Mouse (Mus musculus): Measurements from ENCODE around the gene Ralgds.

Ralgds gene

DNA sequence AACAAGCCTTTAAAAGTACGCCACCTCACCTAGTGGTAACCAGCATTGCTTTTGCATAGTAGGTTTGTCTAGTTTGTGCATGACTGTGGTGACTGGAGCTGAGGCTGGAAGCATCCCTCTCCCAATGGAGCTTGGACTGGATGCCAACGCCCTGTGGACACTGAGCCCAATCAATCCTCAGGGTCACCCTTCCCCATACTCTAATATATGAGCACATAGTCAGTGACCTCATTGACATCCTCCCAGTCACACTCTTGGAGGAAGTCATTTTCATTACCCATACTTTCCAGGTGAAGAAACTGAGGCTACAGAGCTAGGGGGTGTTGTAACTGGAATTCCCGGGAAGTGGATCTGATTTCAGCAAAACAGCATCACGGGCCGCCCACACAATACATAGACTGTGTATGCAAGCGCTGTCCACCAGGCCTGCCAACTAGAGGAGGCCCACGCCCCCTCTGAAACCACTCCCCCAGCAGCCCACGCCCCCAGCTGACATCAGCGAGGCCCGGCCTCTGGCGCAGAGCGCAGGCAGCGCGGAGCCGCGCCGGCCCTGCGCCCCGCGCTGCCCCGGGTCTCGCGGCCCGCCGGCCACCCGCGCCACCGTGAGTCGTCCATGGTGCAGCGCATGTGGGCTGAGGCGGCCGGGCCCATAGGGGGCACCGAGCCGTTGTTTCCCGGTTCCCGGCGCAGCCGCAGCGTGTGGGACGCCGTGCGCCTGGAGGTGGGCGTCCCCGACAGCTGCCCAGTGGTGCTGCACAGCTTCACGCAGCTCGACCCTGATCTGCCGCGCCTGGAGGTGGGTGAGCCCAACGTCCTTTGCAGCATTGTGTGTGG, 20.2 kb downstream of the Ralgds start:
- CTCF ChIA-PET = interaction anchor here (1.5 kb wide), 1 partner anchor 15 kb away, joined by 5 read pairs; no protein-coding TSS in a partner anchor

DNA sequence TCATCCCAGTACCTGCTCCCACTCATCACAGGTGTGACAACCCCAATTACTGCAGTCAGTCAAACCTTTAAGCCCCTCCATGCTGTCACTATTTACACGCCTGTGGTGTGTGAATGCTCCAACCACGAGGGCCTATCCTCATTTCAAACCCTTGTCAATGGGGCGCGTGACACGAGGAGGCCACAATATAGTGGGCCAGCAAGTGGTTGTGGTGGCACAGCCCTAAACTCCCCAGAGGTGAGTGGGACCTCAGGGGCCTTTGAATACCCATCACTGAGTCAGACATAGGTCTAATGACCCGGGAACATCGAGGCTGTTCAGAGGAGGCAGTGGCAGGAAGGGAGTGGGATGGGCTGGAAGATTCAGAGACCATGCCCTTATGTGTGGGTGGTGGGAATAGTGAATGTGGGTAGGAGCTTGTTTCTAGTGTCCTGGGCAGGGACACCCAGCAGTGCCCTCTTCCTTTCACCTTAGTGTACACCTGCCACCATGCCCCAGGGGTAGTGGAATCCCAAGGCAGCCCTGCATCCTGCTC, 21.0 kb downstream of the Ralgds start:
- CTCF ChIA-PET = interaction anchor here (1.5 kb wide), 1 partner anchor 14 kb away, joined by 5 read pairs; no protein-coding TSS in a partner anchor

DNA sequence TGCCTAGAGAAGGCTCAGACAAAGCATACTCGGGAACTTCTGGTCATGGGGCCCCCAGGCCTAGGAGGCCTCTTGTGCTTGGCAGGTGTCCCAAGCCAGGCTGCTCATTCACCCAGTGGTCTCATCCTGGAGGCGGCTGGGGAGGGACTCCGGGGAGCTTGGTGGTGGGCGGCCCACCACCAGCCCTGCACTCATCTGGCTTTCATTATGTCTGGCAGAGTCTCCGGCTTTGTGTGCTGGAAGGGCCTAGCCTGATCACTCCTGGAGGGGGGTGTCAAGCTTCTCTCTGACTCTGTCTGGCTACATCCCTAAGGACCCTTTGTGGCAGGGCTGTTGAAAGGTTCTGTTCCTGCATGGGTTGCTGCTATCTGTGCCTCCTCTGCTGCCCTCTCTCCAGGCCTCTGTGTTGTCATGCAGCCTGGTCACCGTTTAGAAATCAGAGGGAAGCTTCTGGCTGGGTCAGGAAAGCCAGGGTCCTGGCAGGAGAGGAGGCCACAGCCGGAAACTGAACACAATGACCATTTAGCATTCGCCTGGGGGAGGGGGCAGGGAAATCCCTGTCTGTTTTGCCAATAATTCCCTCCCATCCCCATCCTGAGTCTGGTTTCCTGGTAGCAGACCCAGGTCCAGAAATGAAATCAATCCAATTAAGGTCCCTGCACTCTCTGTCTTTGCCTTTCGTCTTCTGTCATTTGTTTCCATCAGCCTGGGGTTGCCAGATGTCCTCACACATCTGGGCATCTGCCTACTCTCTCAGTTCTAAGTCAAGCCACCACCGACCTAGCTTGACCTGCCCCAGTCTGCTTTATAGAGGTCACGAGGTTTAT, 21.7 kb downstream of the Ralgds start:
- CTCF ChIA-PET = interaction anchor here (1.7 kb wide), 1 partner anchor 17 kb away, joined by 6 read pairs; no protein-coding TSS in a partner anchor

DNA sequence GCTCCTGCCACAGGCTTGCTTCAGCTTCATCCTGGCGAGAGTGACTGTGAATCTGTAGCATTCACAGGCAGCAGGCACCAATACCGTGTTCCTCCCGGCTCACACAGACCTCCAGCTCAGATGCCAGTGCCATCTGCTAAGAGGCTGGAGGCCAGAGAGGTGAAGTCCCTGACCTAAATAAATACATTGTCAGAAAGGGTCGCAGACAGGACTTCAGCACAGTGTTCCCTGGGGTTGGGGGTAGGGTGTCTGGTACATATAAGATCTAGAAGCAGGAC, 22.3 kb downstream of the Ralgds start:
- CTCF ChIA-PET = interaction anchor here (1.7 kb wide), 1 partner anchor 18 kb away, joined by 6 read pairs; no protein-coding TSS in a partner anchor

DNA sequence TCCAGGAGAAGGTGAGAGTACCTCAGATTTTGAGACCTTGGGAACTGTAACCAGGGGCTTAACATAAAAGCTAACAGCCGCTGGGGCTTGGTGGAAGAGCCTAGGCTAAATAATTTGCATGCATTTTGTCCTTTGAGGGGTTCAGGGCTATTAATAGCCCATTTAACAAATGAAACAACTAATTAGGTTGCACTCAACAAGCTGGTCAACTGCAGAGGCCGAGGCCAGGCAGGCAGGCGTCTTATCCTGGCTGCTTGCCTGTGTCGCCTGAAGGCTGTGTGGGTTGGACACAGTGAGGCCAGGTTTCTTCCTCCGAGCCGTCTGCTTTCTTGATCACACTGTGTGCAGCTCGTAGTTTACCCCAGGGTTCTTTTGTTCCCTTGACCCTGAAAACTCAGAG, 22.7 kb downstream of the Ralgds start:
- CTCF ChIA-PET = interaction anchor here (1.7 kb wide), 1 partner anchor 18 kb away, joined by 6 read pairs; no protein-coding TSS in a partner anchor

DNA sequence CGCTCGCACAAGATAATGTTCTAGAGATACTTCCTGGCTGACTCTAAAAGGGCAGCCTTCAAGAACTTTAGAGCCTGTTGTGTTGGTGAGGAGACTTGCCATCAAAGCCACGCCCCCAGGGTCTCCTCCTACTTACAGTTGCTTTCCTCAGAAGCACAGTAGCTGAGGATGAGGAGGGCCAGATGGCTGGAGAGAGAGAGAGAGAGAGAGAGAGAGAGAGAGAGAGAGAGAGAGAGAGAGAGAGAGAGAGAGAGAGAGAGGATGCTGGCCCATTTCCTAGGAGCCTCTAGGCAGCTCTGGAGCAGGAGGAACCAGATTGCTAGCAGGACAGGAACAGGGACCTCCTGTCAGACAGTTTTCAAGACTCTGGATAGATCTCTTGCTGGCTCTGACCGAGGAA, 23.2 kb downstream of the Ralgds start:
- CTCF ChIA-PET = interaction anchor here (0.6 to 1.7 kb wide), 2 partner anchors 19 to 30 kb away, joined by 6 to 8 read pairs; partner anchors contain the start of gene Gm10134

DNA sequence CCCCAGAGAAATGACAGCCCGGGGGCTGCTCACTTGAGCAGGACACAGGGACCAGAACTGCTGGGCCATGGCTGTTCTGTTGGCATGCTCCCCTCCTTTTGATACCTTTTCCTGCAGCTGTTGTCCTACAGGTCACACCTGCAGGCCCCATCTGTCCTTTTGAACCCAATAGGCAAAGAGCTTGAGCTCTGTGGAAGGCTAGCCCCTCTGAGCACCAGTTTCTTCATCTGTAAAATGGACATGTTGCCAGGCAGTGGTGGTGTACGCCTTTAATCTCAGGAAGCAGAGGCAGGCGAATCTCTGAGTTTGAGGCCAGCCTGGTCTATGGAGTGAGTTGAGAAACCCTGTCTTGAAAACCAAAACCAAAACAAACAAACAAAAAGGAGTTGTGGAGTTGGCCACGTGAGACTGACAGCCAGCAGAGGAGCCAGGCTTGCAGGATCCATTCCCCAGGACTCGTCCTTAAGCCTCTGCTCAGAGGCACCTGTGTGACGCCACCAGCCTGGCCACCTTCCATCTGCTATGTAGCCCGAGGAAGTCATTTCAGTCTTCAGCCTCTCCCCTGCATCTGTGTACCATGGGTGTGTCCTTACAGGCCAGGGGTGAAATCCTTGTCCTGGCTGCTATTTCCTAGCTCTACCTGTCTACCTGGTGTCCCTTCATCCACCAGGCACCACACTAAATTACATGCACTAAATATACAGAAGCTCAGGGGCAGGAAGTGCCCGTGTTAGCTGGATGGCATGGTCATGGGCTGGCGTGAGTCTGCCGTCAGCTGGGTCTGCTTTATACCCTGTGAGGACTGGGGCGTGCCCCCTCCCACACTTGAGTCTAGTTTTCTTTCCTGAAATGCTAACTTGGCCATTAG, 24.1 kb downstream of the Ralgds start:
- CTCF ChIA-PET = no interaction called here

DNA sequence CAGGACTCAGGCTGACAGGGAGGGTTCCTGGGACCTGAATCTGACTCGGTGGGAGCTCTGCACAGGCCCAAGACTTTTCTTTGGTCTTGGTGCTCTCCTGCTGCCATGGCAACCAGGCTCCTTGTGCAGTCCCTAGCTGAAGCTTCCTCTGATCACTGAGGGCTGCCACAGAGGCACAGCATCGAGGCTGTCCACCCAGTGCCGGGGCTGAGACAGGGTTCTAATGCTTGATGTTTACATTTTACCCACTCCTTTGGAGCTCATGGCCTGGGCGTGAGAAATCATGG, 24.7 kb downstream of the Ralgds start:
- CTCF ChIA-PET = no interaction called here

DNA sequence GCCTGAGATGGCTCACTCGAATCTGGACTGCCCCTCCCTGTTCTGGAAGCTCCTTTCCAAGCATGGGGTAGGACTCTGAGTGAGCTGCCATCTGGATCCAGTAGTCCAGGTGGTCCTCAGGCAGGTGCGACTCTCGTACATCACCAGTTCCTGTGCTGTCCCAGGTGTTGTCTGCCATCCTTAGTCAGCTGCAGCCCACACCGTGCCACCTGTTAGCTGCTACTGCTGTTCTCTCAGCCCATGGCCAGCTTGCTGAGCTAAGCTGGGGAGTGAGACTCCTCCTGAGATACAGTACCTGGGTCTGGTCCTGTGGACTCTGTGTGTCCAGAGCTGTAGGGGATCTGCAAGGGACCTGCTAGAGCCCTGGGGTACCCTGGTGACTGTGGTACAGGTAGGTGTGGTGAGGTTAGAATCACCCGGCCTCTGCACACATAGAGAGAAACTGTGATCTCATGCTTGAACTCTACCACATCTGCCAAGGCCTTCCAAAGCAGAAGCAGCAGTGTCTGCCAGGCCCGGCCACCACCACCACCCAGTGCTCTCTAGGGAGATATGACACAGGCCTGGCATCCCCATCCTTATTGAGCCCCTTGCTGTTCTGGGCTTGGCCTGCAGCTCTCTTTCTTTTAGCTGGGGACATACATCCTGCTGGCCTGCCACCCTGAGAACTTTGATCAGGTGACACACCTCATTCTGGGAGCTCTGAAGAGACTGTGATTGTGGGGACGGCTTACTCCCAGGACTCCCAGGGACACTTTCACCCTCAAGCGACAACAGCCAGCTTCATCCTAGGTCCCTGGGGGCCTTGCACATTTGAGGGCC, 25.3 kb downstream of the Ralgds start:
- CTCF ChIA-PET = interaction anchor here (0.6 to 1.0 kb wide), 2 partner anchors 12 to 84 kb away, joined by 3 to 9 read pairs; no protein-coding TSS in a partner anchor

DNA sequence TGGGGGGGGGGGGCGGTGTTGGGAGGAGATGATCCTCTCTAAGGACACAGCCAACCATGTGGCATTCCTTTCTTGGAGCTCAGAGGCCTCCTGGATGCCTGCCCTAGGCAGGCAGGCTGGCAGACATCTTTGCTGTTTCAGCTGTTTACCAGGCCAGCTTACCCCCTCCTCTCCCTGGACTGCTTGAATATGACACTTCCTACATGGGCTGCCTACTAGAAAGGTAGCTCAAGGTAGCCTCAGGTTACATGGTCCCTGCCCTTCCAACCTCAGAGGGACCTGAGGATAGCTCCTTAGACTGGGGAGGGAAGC, 25.8 kb downstream of the Ralgds start:
- CTCF ChIA-PET = interaction anchor here (0.6 to 1.0 kb wide), 2 partner anchors 13 to 84 kb away, joined by 3 to 9 read pairs; no protein-coding TSS in a partner anchor

DNA sequence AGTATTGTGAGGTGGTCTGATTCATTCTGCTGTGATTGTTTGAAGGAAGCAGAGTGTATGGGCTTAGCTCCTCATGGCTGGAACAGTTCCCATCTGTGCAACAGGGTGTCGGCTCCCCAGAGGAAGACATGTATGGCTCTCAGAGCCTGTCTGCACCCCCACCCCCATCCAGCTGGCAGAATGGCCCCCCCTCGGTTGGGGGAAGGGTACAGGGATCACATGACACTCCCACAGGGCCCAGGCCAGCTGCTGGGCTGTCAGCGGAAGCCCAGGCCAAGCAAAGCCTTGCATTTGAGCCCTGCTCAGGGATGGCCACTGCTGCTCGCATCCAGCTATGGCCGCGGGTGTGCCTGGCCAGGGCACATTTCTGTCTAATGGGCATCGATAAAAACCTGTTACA, 26.3 kb downstream of the Ralgds start:
- CTCF ChIA-PET = interaction anchor here (0.6 to 1.0 kb wide), 2 partner anchors 13 to 83 kb away, joined by 3 to 9 read pairs; no protein-coding TSS in a partner anchor

DNA sequence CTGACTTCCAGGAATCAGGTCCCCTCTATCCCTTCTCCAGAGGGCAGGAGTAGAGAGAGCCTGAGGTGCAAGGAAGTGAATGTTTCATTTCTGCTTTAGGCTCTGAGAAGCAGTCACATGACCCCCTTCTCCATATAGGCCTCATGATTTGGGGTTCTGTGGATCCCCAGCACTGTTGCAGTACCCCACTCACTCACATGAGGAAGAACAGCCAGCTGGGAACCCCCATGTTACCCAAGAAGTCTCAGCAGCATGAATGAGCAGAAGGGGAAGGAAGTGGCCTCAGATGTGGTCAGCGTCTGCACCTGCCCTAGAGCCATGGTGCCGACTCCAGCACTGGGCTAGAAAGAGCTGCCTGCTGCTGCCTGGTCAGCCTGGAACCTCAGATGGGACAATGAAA, 27.0 kb downstream of the Ralgds start:
- CTCF ChIA-PET = no interaction called here

DNA sequence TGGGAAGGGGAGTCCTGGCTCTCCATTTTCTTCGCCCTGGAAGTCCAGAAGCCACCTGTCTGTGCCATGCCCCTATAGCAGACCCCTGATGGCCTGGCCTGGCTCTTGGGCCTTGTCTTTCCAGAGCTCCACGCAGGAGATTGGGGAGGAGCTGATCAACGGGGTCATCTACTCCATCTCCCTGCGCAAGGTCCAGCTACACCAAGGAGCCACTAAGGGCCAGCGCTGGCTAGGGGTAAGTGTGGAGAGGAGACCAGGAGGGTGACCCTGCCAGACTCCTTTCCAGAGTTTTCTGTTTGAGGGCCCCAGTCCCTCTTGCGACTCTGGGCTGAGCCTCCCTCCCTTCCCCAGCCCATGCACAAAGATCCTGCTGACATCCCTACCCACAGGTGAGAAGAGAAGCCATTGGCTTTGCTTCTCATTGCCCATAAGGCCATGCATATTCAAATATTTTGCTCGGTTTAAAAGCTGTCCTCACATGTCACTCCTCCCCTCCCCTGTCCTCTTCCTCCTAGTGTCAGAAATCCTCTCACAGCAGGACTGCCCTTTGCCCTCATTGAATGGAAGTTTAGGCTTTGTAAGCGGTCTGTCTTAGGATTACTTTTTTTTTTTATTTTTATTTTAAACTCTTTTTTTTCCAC, 27.8 kb downstream of the Ralgds start:
- CTCF ChIA-PET = interaction anchor here (0.7 kb wide), 1 partner anchor 22 kb away, joined by 5 read pairs; no protein-coding TSS in a partner anchor

DNA sequence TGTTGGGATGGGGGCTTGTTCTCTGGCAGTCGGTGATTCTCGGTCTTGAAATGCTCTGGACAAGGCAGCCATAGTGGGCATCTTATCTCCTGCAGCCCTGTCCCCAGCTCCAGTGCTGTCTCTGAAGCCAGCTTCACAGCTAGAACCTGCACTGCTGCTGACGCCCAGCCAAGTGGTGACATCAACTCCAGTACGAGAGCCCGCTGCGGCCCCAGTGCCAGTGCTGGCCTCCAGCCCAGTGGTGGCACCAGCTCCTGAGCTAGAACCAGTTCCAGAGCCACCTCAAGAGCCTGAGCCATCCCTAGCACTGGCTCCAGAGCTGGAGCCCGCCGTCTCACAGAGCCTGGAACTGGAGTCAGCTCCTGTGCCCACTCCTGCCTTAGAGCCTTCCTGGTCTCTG, 31.0 kb downstream of the Ralgds start:
- CTCF ChIA-PET = no interaction called here

DNA sequence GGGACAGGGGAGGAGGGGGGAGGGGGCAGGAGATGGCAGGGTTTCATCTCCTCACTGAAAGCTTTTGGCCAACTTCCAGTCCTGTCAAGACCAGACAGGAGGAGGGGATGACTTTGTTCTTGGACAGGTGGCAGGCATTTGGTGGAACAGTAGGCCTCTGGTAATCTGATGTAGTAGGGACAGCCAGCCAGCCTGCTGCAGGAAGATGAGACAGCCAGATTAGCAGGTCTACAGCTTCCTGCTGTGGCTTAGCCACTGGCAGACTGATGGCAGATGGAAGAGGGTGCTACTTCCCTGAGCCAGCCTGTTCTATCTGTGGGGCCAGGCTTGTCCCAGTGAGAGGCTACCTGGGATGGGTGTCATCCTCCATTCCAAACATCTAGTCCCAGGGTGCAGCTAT, 33.1 kb downstream of the Ralgds start:
- CTCF ChIA-PET = interaction anchor here (1.0 to 4.2 kb wide), 2 partner anchors 29 to 33 kb away, joined by 5 to 35 read pairs; partner anchors contain the start of gene Ralgds

DNA sequence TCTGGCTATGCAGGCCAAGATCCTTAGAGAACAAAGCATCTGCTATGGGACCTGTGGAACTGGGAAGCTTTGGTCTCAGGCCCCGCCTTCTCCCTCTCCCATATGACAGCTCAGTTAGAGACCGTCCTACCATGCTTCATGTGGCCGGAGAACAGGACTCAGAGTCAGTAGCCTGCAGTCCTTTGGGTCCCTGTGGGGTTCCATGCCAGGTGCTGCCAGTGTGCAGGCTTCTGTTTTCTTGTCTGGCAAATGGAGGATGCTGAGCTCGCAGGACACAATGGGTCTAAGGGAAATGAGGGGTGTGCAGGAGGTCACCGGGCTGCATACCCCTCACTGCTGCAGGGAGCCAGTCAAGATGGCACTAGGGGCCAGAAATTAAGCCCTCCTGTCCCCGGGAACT, 33.6 kb downstream of the Ralgds start:
- CTCF ChIA-PET = interaction anchor here (2.5 to 4.2 kb wide), 2 partner anchors 21 to 30 kb away, joined by 7 to 35 read pairs; no protein-coding TSS in a partner anchor

DNA sequence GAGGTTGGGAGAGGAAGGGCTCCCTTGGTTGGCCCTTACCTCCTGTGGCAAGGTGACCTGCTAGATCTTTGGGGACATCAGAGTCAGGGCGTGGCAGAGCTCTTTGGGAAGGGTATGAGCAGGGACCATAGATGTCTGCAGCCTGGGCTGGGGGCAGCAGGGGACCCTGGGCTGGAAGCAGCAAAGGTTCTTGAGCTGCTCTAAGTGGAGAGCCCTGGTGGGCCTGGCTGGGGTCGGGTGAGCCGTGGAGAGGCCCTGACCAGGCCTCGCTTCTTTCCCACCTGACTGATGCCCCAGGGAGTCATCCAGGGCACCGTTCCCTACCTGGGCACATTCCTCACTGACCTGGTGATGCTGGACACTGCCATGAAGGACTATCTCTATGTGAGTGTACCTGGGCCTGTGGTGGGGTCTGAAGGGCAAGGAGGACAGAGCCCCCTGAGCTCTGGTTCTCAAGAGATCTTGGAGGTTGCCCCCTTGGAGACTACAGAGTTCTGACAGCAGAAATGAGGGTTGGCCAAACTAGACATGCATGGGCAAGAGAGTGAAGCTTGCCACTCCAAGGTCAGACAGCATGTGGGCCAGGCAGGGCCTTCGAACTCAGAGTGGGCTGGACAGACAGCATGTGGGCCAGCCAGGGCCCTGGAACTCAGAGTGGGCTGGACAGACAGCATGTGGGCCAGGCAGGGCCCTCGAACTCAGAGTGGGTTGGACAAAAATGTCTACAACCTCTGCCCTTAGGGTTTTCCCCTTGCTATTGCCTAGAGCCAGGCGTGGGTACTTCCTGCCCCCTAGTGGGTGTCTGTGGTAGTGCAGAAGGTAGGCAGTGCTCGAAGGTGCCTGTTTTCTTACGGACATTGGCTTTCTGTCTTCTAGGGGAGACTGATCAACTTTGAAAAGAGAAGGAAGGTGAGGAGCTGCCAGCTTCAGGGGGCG, 34.6 kb downstream of the Ralgds start:
- CTCF ChIA-PET = interaction anchor here (0.6 to 4.2 kb wide), 7 partner anchors 14 to 482 kb away, joined by 3 to 35 read pairs (median 5); partner anchors contain the start of gene Ralgds

DNA sequence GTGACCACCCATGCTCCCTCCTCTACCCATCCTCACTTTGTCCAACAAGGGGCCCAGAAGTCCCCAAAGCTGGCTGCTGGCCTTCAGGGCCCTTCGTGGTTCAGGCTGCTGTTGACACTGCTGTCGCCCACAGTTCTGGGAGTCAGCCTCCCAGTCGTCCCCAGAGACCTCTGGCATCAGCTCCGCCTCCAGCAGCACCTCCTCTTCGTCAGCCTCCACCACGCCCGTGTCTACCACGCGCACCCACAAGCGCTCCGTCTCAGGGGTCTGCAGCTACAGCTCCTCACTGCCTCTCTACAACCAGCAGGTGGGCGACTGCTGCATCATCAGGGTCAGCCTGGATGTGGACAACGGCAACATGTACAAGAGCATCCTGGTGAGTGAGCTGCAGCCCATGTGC, 36.2 kb downstream of the Ralgds start:
- CTCF ChIA-PET = interaction anchor here (0.6 to 4.2 kb wide), 4 partner anchors 24 to 171 kb away, joined by 3 to 35 read pairs (median 8); partner anchors contain the start of gene Ralgds

DNA sequence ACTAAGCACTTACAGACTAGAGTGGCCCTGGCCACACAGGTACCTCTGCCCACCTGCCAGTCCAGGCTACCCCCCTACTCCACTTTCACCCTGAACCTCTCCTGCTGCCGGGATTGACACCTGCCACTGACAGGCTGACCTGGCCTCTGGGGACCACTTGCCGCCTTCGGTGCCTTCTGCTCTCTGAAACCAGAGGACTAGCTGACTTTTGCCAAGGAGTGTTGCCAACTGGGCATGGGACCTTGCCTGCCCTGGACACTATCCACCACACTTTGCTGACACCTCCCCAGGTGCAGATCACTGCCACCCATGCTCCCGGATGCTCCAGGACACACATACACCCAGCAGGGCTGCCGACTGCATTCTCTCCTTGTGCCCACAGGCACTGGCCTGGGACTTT, 39.4 kb downstream of the Ralgds start:
- CTCF ChIA-PET = no interaction called here

All from spleen, embryonic (tissue).